Mouse (Mus musculus) right cerebral cortex, postnatal 10 days (tissue): ENCODE results near the gene Col6a2.

Experiments used
- DNase-seq, 2 experiments: peaks; one replicate each; pipeline ENCODE4 v3.0.0; 2021; ENCODE audit warnings: low spot score in 2 of 2

The Col6a2 gene

GRCm38 (mm10) chr10:76550458-76550857 is 73.0 kb downstream of the Col6a2 start:
- no peak for DNase-seq

DNA sequence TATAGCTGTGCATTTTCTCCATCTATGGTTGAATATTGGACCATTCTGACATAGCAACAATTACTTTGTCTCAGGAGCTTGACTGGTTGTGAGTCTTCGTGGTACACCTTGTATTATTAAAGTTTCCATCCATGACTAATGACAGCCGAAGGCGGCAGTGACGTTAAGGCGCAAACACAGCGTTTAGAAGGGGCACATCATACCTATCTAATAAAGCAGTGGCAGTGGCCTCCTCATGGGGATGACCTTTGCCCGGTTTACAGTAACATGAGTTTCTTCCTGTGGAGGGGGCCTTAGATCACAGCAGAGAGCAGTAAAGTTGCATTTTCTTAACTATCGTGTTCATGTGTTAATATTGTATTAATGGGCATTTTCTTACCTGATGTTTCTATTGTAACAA is 75.2 kb downstream of the Col6a2 start:
- DNase-seq = no peak

GRCm38 (mm10) chr10:76546566-76546965 is 76.9 kb downstream of the Col6a2 start:
- DNase-seq = no peak
